Mouse (Mus musculus) heart, embryonic 11.5 days (tissue): ENCODE results near the gene Cyb5b. TPM values are rescaled to one million over a fixed set of nuclear protein-coding genes. Genes with fewer than 3 reads are reported as not detected.
"Not testable (repeated sequence)": the region's sequence is repeated elsewhere in the genome, so short reads cannot be mapped to it uniquely, and the experiment has no call there.

Experiments used
- ATAC-seq: fragments of 200-750 bp; cut with Nextera tagmentation; replicated peaks from 2 replicates; pipeline ENCODE4 v1.8.0; 2017; ENCODE audit warnings: moderate library complexity; ENCODE audit not compliant: insufficient number of reproducible peaks, low FRiP score, low TSS enrichment
- H3K27ac ChIP-seq: fragments of 300-500 bp; sonication (generic); 2 replicates; pipeline ENCODE4 v1.5.1; 2014; ENCODE audit warnings: mild to moderate bottlenecking, low read depth, low read length
- H3K27me3 ChIP-seq: fragments of 300-500 bp; sonication (generic); 2 replicates; pipeline ENCODE4 v1.6.1; 2014; ENCODE audit warnings: mild to moderate bottlenecking, low read length, mixed read lengths; ENCODE audit not compliant: control insufficient read depth, insufficient read depth
- H3K36me3 ChIP-seq: fragments of 300-500 bp; sonication (generic); 2 replicates; pipeline ENCODE4 v1.6.1; 2014; ENCODE audit warnings: mild to moderate bottlenecking, low read length, moderate library complexity, mixed read lengths; ENCODE audit not compliant: control insufficient read depth, insufficient read depth
- H3K4me1 ChIP-seq: fragments of 300-500 bp; sonication (generic); 2 replicates; pipeline ENCODE4 v1.6.1; 2014; ENCODE audit warnings: low read length; ENCODE audit not compliant: control insufficient read depth, insufficient read depth
- H3K4me2 ChIP-seq: fragments of 300-500 bp; sonication (generic); 2 replicates; pipeline ENCODE4 v1.6.1; 2014; ENCODE audit warnings: mild to moderate bottlenecking, moderate library complexity
- H3K4me3 ChIP-seq: fragments of 300-500 bp; sonication (generic); 2 replicates; pipeline ENCODE4 v1.5.1; 2014; ENCODE audit warnings: low read depth, low read length
- H3K9ac ChIP-seq: fragments of 300-500 bp; sonication (generic); 2 replicates; pipeline ENCODE4 v1.6.1; 2014; ENCODE audit warnings: mild to moderate bottlenecking, low read depth, low read length, moderate library complexity
- H3K9me3 ChIP-seq: fragments of 300-500 bp; sonication (generic); replicated peaks from 2 replicates; pipeline ENCODE4 v1.6.1; 2016; ENCODE audit warnings: low read length; ENCODE audit not compliant: control insufficient read depth
- WGBS: fragments of 180-500 bp; shearing (Covaris S2); extraction: QIAGEN DNeasy Blood & Tissue Kit; methylation state at CpG from one replicate; pipeline ENCODE4 v1.1.7; 2014; ENCODE audit not compliant: insufficient replicate concordance; 5-methylcytosine and 5-hydroxymethylcytosine counted together
- polyA plus RNA-seq: library from polyadenylated mRNA; unstranded; fragments of >200 nt; fragmentation: Nextera tagmentation; extraction: Ambion mirVana; gene quantifications from 2 replicates; pipeline ENCODE4 v1.2.1, GENCODE M21; 2014

Gene Cyb5b
- polyA plus RNA-seq, 1 experiment from 2014 or later: 87.0 TPM

DNA sequence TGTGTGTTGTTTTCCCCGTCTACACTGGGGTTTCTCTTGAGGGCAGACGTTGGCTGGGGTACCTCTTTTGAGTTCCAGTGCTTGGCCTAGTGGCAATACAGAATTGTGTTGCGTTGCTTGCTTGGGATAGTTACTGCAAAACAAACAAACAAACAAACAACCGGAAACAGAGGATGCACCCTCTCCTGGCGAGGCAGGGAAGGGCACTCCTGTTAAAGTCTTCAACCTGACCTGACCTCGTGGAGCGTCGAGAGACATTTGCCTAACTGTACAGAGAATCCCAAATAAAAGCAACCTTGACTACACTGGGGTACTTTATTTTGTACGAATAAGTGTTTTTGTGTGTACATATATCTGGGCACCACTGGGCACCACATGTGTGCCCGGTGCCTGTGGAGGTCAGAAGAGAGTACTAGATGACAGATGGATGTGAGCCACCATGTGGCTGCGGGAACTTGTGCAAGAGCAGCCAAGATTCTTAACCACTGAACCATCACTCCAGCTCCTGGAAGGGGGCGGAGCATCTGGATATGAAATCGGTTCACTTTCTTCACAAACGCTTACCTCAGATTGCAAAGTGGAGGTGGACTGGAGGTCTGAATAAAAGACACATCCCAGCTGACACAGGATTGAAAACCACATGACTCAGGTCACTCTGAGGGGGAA lies 44.5 kb downstream of the Cyb5b start:
- no peak overlapping the region for H3K9ac ChIP-seq
- H3K4me2 ChIP-seq: no peak overlapping the region
- H3K27me3 ChIP-seq: no peaks in the 10 kb centered on the region
- H3K4me3 ChIP-seq: no peak overlapping the region
- no peaks in the 10 kb centered on the region for H3K4me1 ChIP-seq
- H3K27ac ChIP-seq: no peak overlapping the region
- ATAC-seq: no peak
- no peaks in the 10 kb centered on the region for H3K9me3 ChIP-seq
- WGBS: 86% methylated on average over 14 of the region's 14 CpGs
- H3K36me3 ChIP-seq: no peaks in the 10 kb centered on the region

DNA sequence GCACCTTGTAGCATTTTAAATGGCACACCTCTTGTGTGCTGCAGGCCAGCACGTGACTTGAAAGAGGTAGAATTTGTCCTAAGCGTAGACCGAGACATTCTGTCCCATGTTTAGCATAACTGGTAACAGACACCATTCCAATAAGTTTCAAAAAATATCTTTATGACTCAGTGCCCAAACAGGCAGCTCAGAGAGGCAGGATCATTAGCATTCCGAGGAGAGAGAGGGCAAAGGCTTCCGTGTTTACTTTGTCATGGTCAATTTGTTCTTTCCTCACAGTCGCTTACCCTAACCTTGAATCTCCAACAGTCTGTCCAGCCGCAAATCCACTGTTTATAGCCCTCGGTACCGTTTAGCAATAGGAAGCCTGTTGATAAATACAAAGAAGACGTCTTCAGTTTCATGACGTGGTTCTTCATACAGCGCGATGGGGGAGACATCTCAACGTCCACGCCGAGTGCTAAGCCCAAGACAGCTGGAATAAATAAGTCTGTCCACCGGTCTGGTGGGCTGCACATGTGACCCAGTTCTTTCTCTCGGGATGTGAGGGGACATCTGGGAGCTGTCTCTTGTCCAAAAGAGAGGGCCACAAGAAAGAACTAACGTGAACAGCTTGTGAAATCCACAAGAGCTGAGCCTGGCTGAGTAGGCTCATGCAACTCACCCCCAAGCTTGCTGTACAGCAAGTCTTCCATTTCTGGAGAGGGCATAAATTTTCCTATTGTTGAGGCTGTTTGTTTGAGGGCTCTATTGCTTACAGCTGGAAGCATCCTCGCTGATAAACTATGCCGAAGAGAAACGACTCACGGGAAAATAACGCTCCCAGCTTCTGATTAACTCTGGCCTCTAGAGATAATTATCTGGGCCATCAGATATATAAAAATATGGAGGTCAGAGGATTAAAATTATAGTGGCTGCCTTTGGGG lies 47.7 kb downstream of the Cyb5b start:
- Histone ChIP-seq H3K27ac (no peak overlapping the region), H3K9ac (no peak overlapping the region), H3K4me3 (no peak overlapping the region), H3K4me1 (peaks cover 4% of the 10 kb centered on the region; the same call in 1 of the 2 replicates), H3K36me3 (no peaks in the 10 kb centered on the region), H3K9me3 (no peaks in the 10 kb centered on the region), H3K4me2 (no peak overlapping the region), H3K27me3 (no peaks in the 10 kb centered on the region)
- WGBS: 75% methylated on average over 24 of the region's 24 CpGs
- no peak for ATAC-seq

DNA sequence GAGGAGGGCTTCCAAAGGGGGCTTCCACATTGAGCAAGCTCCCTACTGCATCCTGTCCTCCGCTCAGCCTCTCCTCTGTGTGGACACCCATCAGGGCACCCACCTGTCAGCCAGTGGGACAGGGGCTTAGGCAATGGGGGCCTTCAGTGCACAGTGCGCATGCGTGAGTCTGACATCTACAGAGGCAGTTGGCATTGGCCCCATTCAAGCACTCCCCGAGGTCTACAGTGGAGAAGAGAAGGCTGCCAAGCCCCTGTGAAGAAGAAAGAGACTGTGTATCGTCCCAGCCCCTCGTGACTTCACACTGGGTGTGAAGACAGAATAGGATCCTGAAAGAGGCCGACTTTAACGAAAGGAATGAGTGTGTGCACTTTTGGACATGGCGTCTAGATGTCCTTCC lies 54.7 kb downstream of the Cyb5b start:
- no peaks in the 10 kb centered on the region for H3K27me3 ChIP-seq
- no peak overlapping the region for H3K4me3 ChIP-seq
- H3K27ac ChIP-seq: no peak overlapping the region
- H3K36me3 ChIP-seq: no peaks in the 10 kb centered on the region
- 84% methylated on average over 9 of the region's 9 CpGs for WGBS
- no peak overlapping the region for H3K9ac ChIP-seq
- ATAC-seq: no peak
- no peaks in the 10 kb centered on the region for H3K9me3 ChIP-seq
- peaks cover 17% of the 10 kb centered on the region for H3K4me1 ChIP-seq
- no peak overlapping the region for H3K4me2 ChIP-seq

DNA sequence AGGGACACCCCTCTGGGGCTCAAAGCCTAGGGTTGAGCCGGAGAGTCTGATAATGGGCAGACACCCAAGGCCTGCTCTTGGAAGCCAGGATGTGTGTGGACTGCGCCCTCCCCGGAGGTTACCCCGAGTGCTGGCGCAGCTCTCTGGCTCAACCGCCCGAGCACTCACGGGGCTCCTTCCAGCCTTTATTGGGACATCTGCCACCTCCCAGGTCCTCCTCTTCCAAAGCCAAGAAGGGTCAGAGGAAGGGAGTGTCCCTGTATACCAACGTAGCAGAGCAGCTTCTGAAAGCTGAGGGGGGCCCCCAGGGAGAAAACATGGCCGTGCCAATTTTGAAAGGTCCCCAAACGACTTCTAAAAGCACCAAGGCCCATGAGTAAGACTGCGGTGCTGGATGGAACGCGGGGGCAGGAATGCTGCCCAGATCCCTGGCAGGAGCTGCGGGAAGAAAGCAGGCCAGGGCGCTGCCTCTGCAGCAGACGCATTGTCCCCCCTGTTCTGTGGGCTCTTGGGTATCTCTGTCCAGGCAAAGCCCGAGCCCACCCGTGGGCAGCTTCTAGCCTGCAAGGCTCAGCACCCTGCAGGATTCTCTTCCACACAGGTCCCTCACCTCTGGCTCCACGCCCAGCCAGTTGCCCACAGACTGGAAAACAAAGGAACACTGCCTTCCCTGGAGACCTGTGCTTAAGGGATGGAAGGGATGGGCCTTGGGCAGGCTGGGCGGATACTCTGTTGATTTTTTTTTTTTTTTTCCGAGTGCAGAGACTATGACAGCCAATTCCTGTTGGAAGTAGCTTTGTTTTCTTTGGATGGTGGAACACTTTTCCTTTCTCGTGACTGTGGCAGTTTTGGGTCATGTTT lies 55.5 kb downstream of the Cyb5b start:
- no peaks in the 10 kb centered on the region for H3K36me3 ChIP-seq
- peak overlapping the region; percentile 12; the same call in 1 of the 2 replicates for H3K27ac ChIP-seq
- H3K4me3 ChIP-seq: no peak overlapping the region
- 0 out of 2 replicates have a peak overlapping the region, but pooled peaks have one; percentile 1 for H3K9ac ChIP-seq
- no peaks in the 10 kb centered on the region for H3K9me3 ChIP-seq
- H3K4me2 ChIP-seq: no peak overlapping the region
- WGBS: 67% methylated on average over 23 of the region's 23 CpGs
- H3K27me3 ChIP-seq: no peaks in the 10 kb centered on the region
- H3K4me1 ChIP-seq: peaks cover 17% of the 10 kb centered on the region
- 0 out of 2 replicates have a peak, but pooled peaks have one; percentile 27 for ATAC-seq

DNA sequence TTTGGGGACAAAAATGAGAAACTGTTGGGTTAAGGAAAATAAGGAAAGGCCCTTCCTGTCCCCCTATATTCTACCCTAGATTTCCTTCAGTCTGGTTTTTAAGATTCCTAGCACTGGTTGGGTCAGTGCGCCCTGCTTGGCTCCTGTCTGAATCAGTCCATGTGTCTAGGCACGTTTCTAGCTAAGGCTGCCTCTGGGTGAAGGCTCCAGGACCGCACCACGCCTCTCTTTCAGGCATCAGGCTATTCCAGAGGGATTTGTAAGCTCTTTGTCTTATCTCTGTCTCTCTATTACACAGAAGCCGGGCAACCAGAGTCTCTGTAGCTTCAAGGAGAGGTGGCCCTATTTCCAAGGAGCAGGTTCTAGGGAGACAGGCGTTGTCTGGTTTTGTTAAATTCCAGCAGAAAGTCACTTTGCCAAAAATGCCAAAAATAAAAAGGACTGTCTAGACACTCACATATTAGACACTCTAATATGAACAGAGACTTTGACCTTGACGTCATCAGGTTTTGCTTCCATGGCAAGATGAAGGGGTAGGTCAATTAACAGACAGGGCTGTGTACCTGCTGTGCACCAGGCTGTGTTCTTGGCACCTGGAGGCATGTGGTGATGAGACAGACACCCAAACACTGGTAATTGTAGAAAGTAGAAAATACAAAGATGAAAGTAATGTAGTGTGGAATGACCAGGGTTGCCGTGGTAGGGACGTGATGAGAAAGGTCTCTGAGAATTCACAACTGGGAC lies 56.5 kb downstream of the Cyb5b start:
- no peak for ATAC-seq
- WGBS: 59% methylated on average over 9 of the region's 9 CpGs

DNA sequence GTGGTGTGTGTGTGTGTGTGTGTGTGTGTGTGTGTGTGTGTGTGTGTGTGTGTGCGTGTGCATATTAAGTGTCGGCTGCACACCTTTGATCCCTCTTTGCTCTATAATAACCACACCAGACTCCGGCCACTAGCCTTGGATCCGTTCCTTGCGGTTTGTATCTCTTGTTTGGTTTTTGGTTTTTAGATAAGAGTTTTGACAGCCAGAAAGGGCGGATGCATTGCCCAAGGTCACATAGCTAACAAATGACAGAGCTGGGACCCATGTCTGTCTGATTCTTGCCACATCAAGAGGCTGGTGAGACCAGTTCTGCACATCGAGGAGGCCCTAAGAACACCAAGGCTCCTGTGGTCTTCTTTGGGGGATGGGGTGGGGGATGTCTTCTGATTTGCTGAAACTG lies 58.7 kb downstream of the Cyb5b start:
- Histone ChIP-seq H3K27me3 (no peaks in the 10 kb centered on the region), H3K4me2 (no peak overlapping the region), H3K36me3 (no peaks in the 10 kb centered on the region), H3K9me3 (no peaks in the 10 kb centered on the region), H3K27ac (no peak overlapping the region), H3K4me3 (no peak overlapping the region), H3K9ac (no peak overlapping the region), H3K4me1 (peaks cover 12% of the 10 kb centered on the region)
- whole genome bisulfite sequencing: 51% methylated on average over 7 of the region's 7 CpGs
- ATAC-seq: no peak

More for the DNA sequence above, 56.5 kb downstream of the Cyb5b start:
- no peak overlapping the region for H3K4me2 ChIP-seq
- peaks cover 16% of the 10 kb centered on the region for H3K4me1 ChIP-seq
- H3K27ac ChIP-seq: no peak overlapping the region
- no peak overlapping the region for H3K4me3 ChIP-seq
- H3K9me3 ChIP-seq: no peaks in the 10 kb centered on the region
- no peaks in the 10 kb centered on the region for H3K36me3 ChIP-seq
- H3K27me3 ChIP-seq: no peaks in the 10 kb centered on the region
- no peak overlapping the region for H3K9ac ChIP-seq

DNA sequence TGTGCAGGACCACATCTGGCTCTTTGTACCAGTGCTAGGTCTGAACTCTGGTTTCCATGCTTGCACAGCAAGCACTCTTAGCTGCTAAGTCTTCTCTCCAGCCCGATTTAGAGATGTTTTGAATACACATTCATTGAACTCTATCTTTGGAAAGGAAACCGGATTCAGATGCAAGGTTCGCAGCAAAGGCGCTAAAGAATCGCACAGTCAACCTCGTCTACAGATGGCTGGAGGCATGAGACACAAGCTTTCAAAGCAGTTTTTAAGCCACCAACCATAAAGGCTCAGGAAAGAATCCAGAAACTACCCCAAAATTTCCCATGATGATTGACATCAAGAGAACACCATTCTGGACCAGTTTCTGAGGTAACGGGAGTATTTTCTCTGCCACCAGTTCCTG lies 61.6 kb downstream of the Cyb5b start:
- Histone ChIP-seq H3K4me3 (no peak overlapping the region), H3K9me3 (no peaks in the 10 kb centered on the region), H3K27ac (no peak overlapping the region), H3K9ac (no peak overlapping the region), H3K27me3 (no peaks in the 10 kb centered on the region), H3K4me1 (peaks cover 3% of the 10 kb centered on the region; the same call in 1 of the 2 replicates), H3K36me3 (no peaks in the 10 kb centered on the region), H3K4me2 (no peak overlapping the region)
- WGBS: 84% methylated on average over 7 of the region's 7 CpGs
- no peak for ATAC-seq

DNA sequence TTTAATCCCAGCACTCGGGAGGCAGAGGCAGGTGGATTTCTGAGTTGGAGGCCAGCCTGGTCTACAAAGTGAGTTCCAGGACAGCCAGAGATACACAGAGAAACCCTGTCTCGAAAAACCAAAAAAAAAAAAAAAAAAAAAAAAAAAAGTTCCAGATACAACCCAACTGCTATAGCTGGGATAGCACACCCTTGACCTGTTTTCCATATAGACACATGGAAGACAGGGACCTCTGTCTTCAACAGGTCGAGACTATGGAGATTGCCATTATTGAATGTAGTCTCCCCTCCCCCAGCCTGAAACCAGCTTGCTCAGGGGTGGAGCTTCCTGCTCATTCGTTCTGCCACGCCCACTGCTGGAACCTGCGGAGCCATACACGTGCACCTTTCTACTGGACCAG lies 66.8 kb downstream of the Cyb5b start:
- H3K4me3 ChIP-seq, H3K27me3 ChIP-seq, H3K9me3 ChIP-seq, H3K9ac ChIP-seq, H3K36me3 ChIP-seq, H3K27ac ChIP-seq, H3K4me2 ChIP-seq, ATAC-seq, H3K4me1 ChIP-seq: not testable (repeated sequence)
- 58% methylated on average over 6 of the region's 7 CpGs for WGBS
